Mouse (Mus musculus): Measurements from ENCODE around the gene Edc3. TPM values are rescaled to one million over a fixed set of nuclear protein-coding genes. Genes with fewer than 3 reads are reported as not detected.
A peak's percentile ranks its signal among the peaks of the same experiment; 100 is the strongest.

Edc3 gene
- polyA plus RNA-seq, 1 experiment from 2014 or later: 33.8 TPM

- Histone ChIP-seq H3K36me3 (peaks cover 85% of the 10 kb centered on the region), H3K4me2 (no peak overlapping the region), H3K9ac (peak overlapping the region; percentile 24), H3K27me3 (no peaks in the 10 kb centered on the region), H3K27ac (no peak overlapping the region), H3K9me3 (no peaks in the 10 kb centered on the region), H3K4me3 (no peak overlapping the region), H3K4me1 (replicated peaks) (no peaks in the 10 kb centered on the region)
- no peak for ATAC-seq (ENCODE audit: low FRiP score)
- 83% methylated on average over 6 of the region's 6 CpGs for WGBS
These were observed 39.8 kb downstream of the Edc3 start for GRCm38 (mm10) chr9:57748137-57748536.

- WGBS: 82% methylated on average over 1 of the region's 1 CpGs
- no peak for ATAC-seq (ENCODE audit: low FRiP score)
- no peaks in the 10 kb centered on the region for H3K4me1 ChIP-seq (replicated peaks)
These were observed 40.5 kb downstream of the Edc3 start for GRCm38 (mm10) chr9:57748831-57749230.

GRCm38 (mm10) chr9:57750901-57751300, 42.6 kb downstream of the Edc3 start:
- Histone ChIP-seq H3K4me1 (replicated peaks) (no peaks in the 10 kb centered on the region), H3K9me3 (no peaks in the 10 kb centered on the region), H3K9ac (no peak overlapping the region), H3K4me3 (no peak overlapping the region), H3K36me3 (peaks cover 99% of the 10 kb centered on the region), H3K4me2 (no peak overlapping the region), H3K27ac (no peak overlapping the region), H3K27me3 (no peaks in the 10 kb centered on the region)
- WGBS: 87% methylated on average over 7 of the region's 7 CpGs
- no peak for ATAC-seq (ENCODE audit: low FRiP score)

More at GRCm38 (mm10) chr9:57748831-57749230, 40.5 kb downstream of the Edc3 start:
- Histone ChIP-seq H3K9me3 (no peaks in the 10 kb centered on the region), H3K27me3 (no peaks in the 10 kb centered on the region), H3K9ac (no peak overlapping the region), H3K27ac (no peak overlapping the region), H3K4me2 (no peak overlapping the region), H3K36me3 (peaks cover 88% of the 10 kb centered on the region), H3K4me3 (no peak overlapping the region)

DNA sequence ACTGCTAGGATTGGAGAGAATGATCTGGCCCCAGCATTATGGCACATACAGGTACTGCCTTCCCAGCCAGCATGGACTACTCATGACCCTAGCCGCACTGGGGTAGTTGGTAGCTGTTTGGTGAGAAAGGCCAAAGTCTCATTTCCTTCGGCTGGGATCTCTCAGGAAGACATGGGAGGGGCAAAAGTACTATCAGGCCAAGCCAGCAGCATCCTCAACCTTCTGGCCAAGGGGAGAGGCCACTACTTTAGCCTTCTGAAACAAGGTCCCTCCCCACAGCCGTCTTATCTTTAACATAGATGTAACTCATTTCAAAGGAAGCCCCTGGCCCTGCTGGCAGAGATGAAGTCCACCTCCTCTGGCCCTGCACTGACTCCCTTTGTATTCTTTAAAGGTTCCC, 49.2 kb downstream of the Edc3 start:
- no peak for ATAC-seq (ENCODE audit: low FRiP score)
- H3K36me3 ChIP-seq: peaks cover 85% of the 10 kb centered on the region
- no peak overlapping the region for H3K27ac ChIP-seq
- WGBS: 89% methylated on average over 3 of the region's 3 CpGs
- H3K4me1 ChIP-seq (replicated peaks): peaks cover 16% of the 10 kb centered on the region
- H3K27me3 ChIP-seq: no peaks in the 10 kb centered on the region
- no peak overlapping the region for H3K9ac ChIP-seq
- no peak overlapping the region for H3K4me2 ChIP-seq
- H3K9me3 ChIP-seq: no peaks in the 10 kb centered on the region
- H3K4me3 ChIP-seq: no peak overlapping the region

DNA sequence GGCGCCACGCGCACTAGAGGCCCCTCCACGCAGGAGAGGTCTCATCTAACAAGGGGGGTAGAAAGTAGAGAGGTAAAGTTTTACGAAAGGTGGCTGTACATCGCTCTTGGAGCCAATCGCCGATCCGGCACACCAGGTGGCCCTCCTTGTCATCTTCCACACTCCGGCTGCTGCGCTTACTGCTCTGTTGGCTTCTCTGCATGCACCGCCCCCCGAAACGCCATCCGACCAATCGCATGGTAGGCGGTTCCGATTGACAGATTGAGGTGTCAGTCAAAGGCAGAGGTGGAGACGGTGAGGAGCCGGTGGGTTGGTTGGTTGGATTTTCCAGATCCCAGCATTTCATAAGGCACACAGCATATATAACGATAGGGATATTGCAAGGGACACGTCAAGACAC, 50.2 kb downstream of the Edc3 start:
- peaks cover 25% of the 10 kb centered on the region for H3K4me1 ChIP-seq (replicated peaks)
- peaks cover 76% of the 10 kb centered on the region for H3K36me3 ChIP-seq
- H3K4me2 ChIP-seq: no peak overlapping the region
- WGBS: 89% methylated on average over 22 of the region's 22 CpGs
- H3K4me3 ChIP-seq: no peak overlapping the region
- no peak overlapping the region for H3K9ac ChIP-seq
- no peaks in the 10 kb centered on the region for H3K9me3 ChIP-seq
- H3K27me3 ChIP-seq: no peaks in the 10 kb centered on the region
- no peak for ATAC-seq (ENCODE audit: low FRiP score)
- H3K27ac ChIP-seq: no peak overlapping the region

- 30% methylated on average over 6 of the region's 6 CpGs for WGBS
- Histone ChIP-seq H3K36me3 (peaks cover 68% of the 10 kb centered on the region), H3K27me3 (no peaks in the 10 kb centered on the region), H3K4me1 (replicated peaks) (peaks cover 32% of the 10 kb centered on the region), H3K4me3 (no peak overlapping the region), H3K4me2 (no peak overlapping the region), H3K27ac (no peak overlapping the region), H3K9me3 (no peaks in the 10 kb centered on the region), H3K9ac (no peak overlapping the region)
- ATAC-seq (ENCODE audit: low FRiP score): no peak
These were observed 50.9 kb downstream of the Edc3 start for GRCm38 (mm10) chr9:57759289-57759688.

DNA sequence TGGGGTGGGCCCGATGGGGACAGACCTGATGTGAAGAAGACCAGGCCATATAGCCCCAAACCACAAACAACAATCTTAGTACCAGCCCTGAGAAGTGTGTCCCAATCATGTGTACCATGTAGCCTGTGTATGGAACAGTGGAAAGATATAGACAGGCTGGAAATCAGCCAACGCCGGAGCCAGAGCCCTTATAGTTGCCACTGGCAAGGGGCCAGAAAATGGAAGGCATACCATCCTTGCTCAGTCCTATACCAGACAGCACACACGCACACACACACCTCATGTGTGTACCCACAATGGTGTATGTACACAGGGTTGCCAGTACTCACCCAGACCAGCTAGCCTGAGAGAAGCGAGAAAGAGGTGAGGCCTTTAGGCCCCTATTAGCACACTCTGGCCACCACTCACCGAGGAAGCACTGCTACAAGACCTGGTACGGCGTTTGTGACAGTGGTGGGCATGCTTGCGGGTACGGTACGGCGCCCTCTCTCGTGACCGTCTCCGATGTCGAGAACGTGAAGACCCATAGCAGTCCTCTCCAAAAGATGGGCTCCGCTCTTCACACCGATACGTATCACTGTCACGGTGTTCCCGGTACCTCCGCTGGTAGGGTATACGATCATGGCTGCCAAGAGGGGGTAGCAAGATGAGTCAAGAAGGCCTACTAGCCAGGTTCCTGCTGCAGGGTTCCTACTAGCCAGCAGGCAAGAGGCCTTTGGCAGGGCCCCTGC, 52.2 kb downstream of the Edc3 start:
- peaks cover 55% of the 10 kb centered on the region for H3K36me3 ChIP-seq
- no peak overlapping the region for H3K27ac ChIP-seq
- no peaks in the 10 kb centered on the region for H3K27me3 ChIP-seq
- WGBS: 94% methylated on average over 24 of the region's 24 CpGs
- H3K4me1 ChIP-seq (replicated peaks): peaks cover 32% of the 10 kb centered on the region
- no peak for ATAC-seq (ENCODE audit: low FRiP score)
- H3K4me2 ChIP-seq: no peak overlapping the region
- no peak overlapping the region for H3K9ac ChIP-seq
- H3K4me3 ChIP-seq: no peak overlapping the region
- H3K9me3 ChIP-seq: no peaks in the 10 kb centered on the region

DNA sequence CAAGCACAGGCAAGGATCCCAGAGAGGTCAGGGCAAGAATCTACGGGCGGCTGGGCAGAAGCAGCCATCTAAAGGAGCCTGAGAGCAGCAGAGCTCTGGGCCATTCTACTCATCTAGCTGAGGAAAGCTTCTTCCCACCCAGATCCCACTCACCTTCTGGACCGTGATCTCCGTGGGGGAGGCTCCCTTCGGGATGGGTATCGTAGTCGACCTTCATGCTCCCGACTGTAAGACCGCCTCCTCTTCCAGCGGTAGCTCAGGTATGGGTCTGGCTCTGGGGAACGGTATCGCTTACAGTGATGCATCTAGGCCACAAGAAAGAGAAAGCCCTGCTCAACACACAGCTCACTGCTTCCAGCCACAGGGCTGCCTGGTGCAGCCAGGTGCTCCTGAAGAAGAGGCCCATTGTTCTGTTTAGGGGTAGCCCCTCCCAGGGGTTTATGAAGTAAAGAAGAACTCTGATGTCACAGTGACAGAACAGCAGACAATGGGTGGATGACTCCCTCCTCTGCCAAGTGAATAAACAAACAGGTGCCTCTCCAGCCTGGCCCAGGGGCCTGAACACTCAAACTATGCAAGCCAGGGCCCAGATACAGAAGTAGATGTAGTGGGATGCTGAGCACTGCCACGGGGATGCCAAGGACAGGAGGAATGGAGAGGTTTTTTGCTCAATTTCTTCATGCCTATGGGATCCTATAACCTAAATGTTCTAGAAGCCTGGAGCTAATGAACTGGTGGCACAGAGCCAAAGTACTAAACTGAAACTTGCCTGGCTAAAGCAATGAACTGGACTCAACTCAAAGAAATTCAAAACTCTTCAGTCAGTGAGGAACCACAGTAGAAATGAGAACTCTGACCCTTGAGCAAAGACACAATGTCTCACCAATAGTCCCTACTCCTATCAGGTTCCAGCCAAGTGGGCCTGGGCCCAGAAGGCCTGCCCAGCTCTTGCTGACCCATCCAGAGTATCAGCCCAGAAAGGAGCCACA, 53.5 kb downstream of the Edc3 start:
- no peak for ATAC-seq (ENCODE audit: low FRiP score)
- peaks cover 42% of the 10 kb centered on the region for H3K4me1 ChIP-seq (replicated peaks)
- 95% methylated on average over 13 of the region's 13 CpGs for WGBS
- H3K4me3 ChIP-seq: no peak overlapping the region
- H3K4me2 ChIP-seq: peak overlapping the region; percentile 99; the same call in 1 of the 2 replicates
- peaks cover 49% of the 10 kb centered on the region for H3K36me3 ChIP-seq
- no peaks in the 10 kb centered on the region for H3K27me3 ChIP-seq
- H3K9me3 ChIP-seq: no peaks in the 10 kb centered on the region
- no peak overlapping the region for H3K27ac ChIP-seq
- peak overlapping the region; percentile 92 for H3K9ac ChIP-seq

DNA sequence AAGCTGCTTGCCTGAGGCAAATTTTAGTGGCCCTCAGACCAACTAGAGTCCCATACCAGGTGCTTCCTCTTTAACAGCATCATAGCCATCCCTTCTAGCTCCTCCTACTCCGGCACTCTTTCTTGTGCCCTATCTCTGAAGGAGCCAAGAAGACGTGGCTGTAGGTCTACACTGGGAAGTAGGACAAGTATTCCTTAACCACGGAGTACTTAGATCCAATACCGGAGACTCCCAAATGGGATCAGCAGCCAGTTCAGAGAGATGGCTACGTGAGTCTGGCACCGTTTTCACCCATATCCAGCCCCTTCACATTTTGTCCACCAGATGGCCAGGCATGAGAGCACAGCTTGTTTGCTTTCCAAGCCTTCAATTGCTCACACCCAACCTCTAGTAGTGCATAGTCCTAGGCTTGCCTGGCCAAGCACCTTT, 54.2 kb downstream of the Edc3 start:
- peaks cover 42% of the 10 kb centered on the region for H3K4me1 ChIP-seq (replicated peaks)
- peak overlapping the region; percentile 95; the same call in 1 of the 2 replicates for H3K4me3 ChIP-seq
- ATAC-seq (ENCODE audit: low FRiP score): no peak

DNA sequence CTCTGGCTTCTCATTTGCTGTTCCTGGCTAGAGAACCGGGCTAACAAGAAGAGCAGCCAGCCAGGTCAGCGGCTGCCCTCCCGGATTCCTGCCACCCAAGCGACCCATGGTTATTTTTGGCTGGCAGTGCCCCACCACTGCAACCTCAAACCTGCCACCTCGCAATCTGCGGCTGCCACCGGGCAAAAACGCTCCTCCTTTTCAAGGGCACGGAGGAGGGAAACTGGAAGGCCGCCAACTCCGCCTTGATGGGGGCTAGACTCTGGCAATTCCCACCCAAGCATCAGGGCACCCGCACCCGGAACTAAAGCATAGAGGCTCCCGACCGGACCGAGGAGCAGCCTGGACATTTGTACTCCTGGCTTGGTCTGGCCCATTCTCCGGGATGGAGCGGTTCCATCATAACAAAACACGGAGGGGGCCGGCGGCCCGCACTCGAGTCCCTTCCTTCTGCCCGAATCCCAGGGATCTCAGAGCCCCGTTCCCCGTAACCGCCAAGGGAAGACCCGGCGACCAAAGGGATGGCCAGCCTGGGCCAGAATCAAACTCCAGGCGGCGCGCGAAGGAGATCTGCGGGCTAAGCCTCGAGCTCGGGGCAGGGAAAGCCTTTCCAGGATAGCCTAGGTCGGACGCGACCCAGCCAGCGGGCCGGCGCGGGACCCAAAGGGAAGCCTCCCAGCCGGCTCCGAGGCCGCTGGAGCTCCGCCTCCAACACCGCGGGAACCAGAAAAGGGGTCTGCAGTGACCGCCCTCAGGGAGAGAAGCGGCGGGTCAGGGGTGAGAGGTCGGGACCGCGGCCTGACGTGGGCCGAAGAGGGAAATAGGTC, 56.0 kb downstream of the Edc3 start:
- Histone ChIP-seq H3K36me3 (peaks cover 24% of the 10 kb centered on the region), H3K4me1 (replicated peaks) (peaks cover 42% of the 10 kb centered on the region), H3K4me3 (peak overlapping the region; percentile 95), H3K4me2 (peak overlapping the region; percentile 99), H3K9ac (peak overlapping the region; percentile 92), H3K9me3 (no peaks in the 10 kb centered on the region), H3K27ac (peak overlapping the region; percentile 99), H3K27me3 (no peaks in the 10 kb centered on the region)
- 1% methylated on average over 55 of the region's 57 CpGs for WGBS
- peak; percentile 57 for ATAC-seq (ENCODE audit: low FRiP score)

More for the DNA sequence above, 54.2 kb downstream of the Edc3 start:
- 61% methylated on average over 6 of the region's 6 CpGs for WGBS
- Histone ChIP-seq H3K9ac (peak overlapping the region; percentile 92), H3K27ac (no peak overlapping the region), H3K36me3 (peaks cover 42% of the 10 kb centered on the region), H3K27me3 (no peaks in the 10 kb centered on the region), H3K4me2 (peak overlapping the region; percentile 99), H3K9me3 (no peaks in the 10 kb centered on the region)

GRCm38 (mm10) chr9:57764974-57765363, 56.6 kb downstream of the Edc3 start:
- WGBS: 0% methylated on average over 35 of the region's 45 CpGs
- H3K4me2 ChIP-seq: peak overlapping the region; percentile 99
- peak; percentile 92 for ATAC-seq (ENCODE audit: low FRiP score)

More at GRCm38 (mm10) chr9:57764974-57765363, 56.6 kb downstream of the Edc3 start:
- Histone ChIP-seq H3K9ac (peak overlapping the region; percentile 92), H3K9me3 (no peaks in the 10 kb centered on the region), H3K36me3 (peaks cover 18% of the 10 kb centered on the region), H3K27me3 (no peaks in the 10 kb centered on the region), H3K4me3 (peak overlapping the region; percentile 95), H3K27ac (peak overlapping the region; percentile 99), H3K4me1 (replicated peaks) (peaks cover 42% of the 10 kb centered on the region)
